Mouse (Mus musculus): Measurements from ENCODE around the gene Zbtb4.

DNA sequence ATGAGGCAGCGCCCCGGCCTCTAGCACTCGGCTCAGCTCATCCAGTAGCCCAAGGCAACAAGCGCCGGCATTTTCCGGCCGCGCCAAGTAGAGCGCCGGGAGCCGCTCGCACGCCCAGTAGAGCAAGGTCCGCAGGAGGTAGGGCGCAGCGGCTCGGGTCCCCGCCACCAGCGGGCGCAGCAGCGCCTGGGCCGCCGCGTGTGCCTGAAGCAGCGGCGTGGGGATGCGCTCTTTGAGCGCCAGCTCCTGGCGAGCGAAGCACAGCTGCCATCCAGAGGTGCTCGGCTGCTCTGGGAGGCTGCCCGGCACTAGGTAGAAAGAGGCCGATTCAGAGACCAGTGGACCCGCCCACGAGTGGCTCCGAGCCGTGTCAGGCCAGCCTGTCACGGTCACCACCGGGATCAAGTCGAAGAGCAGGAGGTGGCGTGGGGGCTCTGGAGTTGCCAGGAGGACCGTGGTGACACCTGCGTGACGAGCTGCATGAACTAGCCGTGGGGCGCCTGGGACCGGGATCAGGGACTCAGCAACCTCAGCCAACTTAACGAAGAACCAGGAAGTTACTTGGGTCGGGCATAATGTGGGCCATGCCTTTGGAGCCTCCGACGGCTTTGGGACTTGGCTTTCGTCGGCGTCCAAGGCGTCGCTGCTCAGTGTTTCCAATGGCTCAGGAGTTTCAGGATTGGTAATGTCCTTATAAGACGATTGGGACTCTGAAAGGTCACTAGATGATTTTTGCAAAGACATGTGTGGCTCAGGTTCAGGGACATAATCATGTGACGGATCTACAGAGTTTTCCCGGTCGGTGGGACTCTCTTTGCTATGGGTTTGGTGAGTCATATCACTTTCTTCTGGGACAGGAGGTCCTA is 38.3 kb downstream of the Zbtb4 start:
- TF ChIP-seq CTCF (IDR thresholded peaks at IDR 0.05; ENCODE audit: borderline replicate concordance, control insufficient read depth, extremely low read depth, insufficient read depth, low read length, poor library complexity) (peak; percentile 94), POLR2A (IDR thresholded peaks at IDR 0.05; ENCODE audit: control insufficient read depth, extremely low read depth, insufficient read depth, low read length, poor library complexity) (no peak)

All from thymus, adult 2 months (tissue).